Mouse (Mus musculus): ENCODE measurements at regions not wholly inside any gene's neighbourhood (a gene's known extent, or its start where the extent isn't known, plus 50 kb on each side); places are given as distances from the start of the nearest gene placed in this dataset.

GRCm38 (mm10) chr17:45966736-45967135 is 65.4 kb downstream of the Vegfa start:
- no peak for DNase-seq (ENCODE audit: low spot score in 2 of 2)

GRCm38 (mm10) chr17:45964031-45964430 is 68.1 kb downstream of the Vegfa start:
- no peak for DNase-seq (ENCODE audit: low spot score in 2 of 2)

- DNase-seq (ENCODE audit: low spot score in 2 of 2) = no peak
Measured at GRCm38 (mm10) chr17:45963332-45963731, 68.8 kb downstream of the Vegfa start.

GRCm38 (mm10) chr17:45961626-45962319 is 70.4 kb downstream of the Vegfa start:
- DNase-seq (ENCODE audit: low spot score in 2 of 2) = peak in 1 of 2 experiments; percentile 23

GRCm38 (mm10) chr17:45958094-45958881 is 73.9 kb downstream of the Vegfa start:
- DNase-seq (ENCODE audit: low spot score in 2 of 2) = no peak

- no peak for DNase-seq (ENCODE audit: low spot score in 2 of 2)
Measured at GRCm38 (mm10) chr17:45955481-45955880, 76.7 kb downstream of the Vegfa start.

GRCm38 (mm10) chr17:45954824-45955223 is 77.3 kb downstream of the Vegfa start:
- DNase-seq (ENCODE audit: low spot score in 2 of 2) = no peak

- DNase-seq (ENCODE audit: low spot score in 2 of 2) = no peak
Measured at GRCm38 (mm10) chr17:45953523-45953922, 78.6 kb downstream of the Vegfa start.

- peak in 1 of 2 experiments; percentile 46 for DNase-seq (ENCODE audit: low spot score in 2 of 2)
Measured at GRCm38 (mm10) chr17:45950533-45951164, 81.5 kb downstream of the Vegfa start.

- DNase-seq (ENCODE audit: low spot score in 2 of 2) = no peak
Measured at GRCm38 (mm10) chr17:45949141-45949540, 83.0 kb downstream of the Vegfa start.

- no peak for DNase-seq (ENCODE audit: low spot score in 2 of 2)
Measured at GRCm38 (mm10) chr17:45948314-45948935, 83.7 kb downstream of the Vegfa start.

- DNase-seq (ENCODE audit: low spot score in 2 of 2) = no peak
Measured at GRCm38 (mm10) chr17:45945005-45945404, 87.2 kb downstream of the Vegfa start.

GRCm38 (mm10) chr17:45943244-45943643 is 88.9 kb downstream of the Vegfa start:
- no peak for DNase-seq (ENCODE audit: low spot score in 2 of 2)

- no peak for DNase-seq (ENCODE audit: low spot score in 2 of 2)
Measured at GRCm38 (mm10) chr17:45941890-45942375, 90.2 kb downstream of the Vegfa start.

- no peak for DNase-seq (ENCODE audit: low spot score in 2 of 2)
Measured at GRCm38 (mm10) chr17:45940121-45940813, 91.9 kb downstream of the Vegfa start.

GRCm38 (mm10) chr17:45938284-45938683 is 93.9 kb downstream of the Vegfa start:
- no peak for DNase-seq (ENCODE audit: low spot score in 2 of 2)

GRCm38 (mm10) chr17:45936577-45936976 is 95.6 kb downstream of the Vegfa start:
- DNase-seq (ENCODE audit: low spot score in 2 of 2) = no peak

GRCm38 (mm10) chr17:45935291-45935690 is 96.9 kb downstream of the Vegfa start:
- DNase-seq (ENCODE audit: low spot score in 2 of 2) = no peak

GRCm38 (mm10) chr17:45934002-45934401 is 98.2 kb downstream of the Vegfa start:
- DNase-seq (ENCODE audit: low spot score in 2 of 2) = no peak

GRCm38 (mm10) chr17:45933034-45933433 is 99.1 kb downstream of the Vegfa start:
- no peak for DNase-seq (ENCODE audit: low spot score in 2 of 2)

- DNase-seq (ENCODE audit: low spot score in 2 of 2) = no peak
Measured at GRCm38 (mm10) chr17:45932611-45933010, 99.6 kb downstream of the Vegfa start.

Data from adrenal gland, postnatal 4 days (tissue).